Mouse (Mus musculus): ENCODE data around the gene Rflna.

Gene Rflna

DNA sequence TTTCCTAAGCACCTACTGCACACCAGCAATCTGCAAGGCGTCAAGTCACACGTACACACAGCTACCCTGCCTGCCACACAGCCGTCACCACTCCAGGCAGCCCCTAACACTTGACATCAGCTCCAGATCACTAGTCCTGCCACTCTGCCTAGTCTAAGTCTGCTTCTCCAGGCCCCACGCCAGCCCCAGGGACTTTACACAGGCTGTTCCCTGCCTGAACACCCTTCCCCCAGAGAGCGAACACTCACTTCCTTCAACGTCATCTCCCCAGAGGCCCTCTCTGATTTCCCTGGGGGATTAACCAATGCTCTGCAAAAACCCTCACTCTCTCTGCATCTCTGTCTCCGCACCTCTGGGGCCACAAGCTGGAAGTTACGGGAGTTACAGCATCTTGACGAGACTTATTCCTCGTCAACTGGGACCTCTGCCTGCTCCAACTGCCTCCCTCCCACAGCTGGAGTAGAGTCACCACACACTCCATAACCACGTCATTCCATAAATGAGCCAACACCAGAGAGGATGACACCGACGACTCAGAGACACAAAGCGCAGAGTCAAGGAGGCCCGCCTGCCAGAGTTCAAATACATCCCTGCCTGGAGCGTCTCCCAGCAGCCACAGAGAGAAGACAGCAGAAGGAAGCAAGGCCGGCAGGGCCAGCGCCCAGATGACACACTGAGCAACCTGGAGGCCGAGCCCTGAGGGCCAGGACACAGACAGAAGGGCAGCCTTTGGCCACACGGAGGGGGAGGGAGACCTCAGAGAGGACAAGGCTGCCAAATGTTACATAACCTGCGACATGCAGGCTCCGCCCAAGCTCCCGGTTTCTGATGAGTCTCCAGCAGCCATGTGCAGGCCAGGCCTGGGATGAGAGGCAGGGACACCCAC lies 49.8 kb downstream of the Rflna start:
- DNase-seq (ENCODE audit: low read depth, low spot score): no peak

GRCm38 (mm10) chr5:125053661-125054060 lies 50.6 kb downstream of the Rflna start:
- no peak for DNase-seq (ENCODE audit: low read depth, low spot score)

- no peak for DNase-seq (ENCODE audit: low read depth, low spot score)
These were observed 52.9 kb downstream of the Rflna start for GRCm38 (mm10) chr5:125055901-125056300.

DNA sequence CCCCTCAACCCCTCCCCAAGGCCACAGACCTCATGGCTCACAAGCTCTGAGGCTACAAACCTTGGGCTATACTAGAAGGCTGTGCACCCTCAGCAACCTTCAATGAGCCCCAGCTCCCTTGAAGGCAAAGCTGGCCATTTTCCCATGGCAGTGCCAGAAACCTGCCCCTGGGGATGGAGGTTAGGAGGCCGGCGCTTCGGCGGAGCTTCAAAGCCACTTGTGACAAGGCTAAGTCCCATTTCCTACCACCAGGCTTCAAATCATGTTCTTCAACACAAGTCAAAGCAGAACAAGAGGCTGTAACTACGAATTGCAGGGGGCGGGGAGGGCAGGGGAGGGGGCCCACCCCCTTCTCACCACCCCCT lies 53.3 kb downstream of the Rflna start:
- peak; percentile 48 for DNase-seq (ENCODE audit: low read depth, low spot score)

DNA sequence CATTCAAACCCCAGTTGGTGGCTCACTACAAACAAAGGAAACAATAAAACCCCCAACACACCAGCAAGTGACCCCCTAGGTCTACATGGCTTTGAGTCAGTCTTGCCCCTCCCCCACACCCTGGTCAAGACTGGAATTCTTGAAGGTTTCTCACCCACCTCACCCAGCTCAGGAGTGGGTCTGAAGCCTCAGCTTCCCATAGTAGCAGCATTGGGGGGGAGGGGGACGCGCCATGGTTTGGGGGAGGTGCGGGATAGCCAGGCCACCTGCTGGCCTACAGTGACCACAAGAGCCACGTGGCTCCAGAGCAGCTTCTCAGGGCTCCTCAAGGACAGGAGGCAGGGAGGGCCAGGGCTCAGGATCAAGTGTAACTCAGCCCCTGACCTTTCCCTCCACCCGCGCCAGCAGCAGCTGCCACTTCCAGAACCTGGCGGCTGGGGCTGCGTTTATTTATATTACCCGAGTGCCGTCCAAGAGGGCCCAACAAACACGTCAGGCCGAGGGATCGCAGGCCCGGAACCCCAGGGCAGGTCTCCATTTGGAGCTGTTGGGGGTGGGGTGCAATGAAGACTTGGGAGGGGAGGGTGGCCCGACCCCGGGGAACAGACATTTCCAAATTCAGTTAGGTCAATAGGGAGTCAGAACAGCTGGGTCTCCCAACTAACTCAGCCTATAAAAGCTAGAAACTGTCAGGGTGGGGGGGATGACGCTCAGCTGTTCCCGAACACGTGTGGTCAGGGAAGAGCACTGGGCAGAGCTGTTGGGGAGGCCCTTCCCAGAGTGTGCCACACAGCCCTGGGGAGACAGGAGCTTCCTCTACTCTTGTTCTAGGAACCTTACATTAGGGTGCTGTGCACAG lies 53.9 kb downstream of the Rflna start:
- DNase-seq (ENCODE audit: low read depth, low spot score): no peak

DNA sequence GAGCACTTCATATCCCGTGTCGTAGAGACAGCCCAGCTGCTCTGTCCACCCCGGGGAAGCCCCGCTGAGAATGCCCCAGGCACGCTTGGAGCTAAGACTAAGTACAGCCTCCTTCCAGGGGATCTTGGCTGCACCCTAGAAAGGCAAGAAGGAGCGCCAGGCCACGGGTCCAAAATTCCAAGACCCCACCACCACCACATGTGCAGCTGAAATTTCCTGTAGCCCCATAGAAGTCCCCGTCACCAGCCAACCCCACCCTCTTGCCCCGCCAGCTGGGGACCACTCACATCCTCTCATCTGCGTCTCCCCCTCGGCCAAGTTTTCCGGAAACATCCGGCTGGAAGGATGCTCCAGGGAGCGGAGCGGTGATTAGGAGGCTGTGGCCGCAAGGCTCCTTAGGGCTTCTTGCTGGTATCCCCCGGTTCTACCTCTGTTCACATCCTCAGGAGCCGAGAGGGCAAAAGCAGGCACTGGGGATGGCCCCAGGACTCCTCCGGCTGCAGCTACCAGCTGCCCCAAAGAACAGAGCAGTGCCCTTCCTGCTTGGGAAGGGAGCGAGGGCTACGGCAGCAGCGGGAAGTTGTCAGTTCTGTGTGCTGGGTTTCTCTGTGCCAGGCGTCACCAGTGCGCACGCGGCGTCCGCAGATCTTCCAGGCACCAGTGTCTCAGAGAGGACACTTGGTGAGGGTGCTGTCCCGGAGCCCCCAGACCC lies 54.7 kb downstream of the Rflna start:
- no peak for DNase-seq (ENCODE audit: low read depth, low spot score)

DNA sequence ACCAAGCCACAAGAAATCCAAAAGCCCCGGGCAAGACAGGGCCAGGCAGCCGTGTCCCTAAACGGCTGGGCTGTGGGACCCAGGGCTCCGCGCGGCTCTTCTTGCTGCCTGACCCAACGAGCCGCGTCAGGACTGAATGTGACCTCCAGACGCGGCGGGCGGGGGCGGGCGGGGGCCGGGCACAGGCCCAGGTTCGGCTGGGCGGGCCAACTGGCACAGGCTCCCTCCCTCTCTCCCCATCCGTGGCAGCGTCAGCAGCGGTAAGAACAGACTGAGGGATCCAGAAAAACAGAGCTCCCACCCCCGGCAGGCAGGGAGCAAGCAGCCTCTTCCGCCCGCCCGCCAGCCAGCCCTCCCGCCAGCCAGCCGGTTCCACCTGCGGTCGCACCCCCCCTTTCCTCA lies 55.2 kb downstream of the Rflna start:
- DNase-seq (ENCODE audit: low read depth, low spot score): no peak
